Mouse (Mus musculus) layer of hippocampus, postnatal 25 days (tissue): ENCODE measurements around the gene Batf2. TPM values are rescaled to one million over a fixed set of nuclear protein-coding genes. Genes with fewer than 3 reads are reported as not detected.

Experiments
- DNase-seq, 2 experiments: peaks; one replicate each; pipeline ENCODE4 v3.0.0; 2022; ENCODE audit warnings: mixed read lengths in 2 of 2, low spot score in 1 of 2; ENCODE audit errors: extremely low spot score in 1 of 2
- total RNA-seq, 2 experiments: library from RNA; stranded (reverse); gene quantifications; 2 replicates each; pipeline ENCODE4 v1.2.3; 2021

Batf2 gene
- under 1 TPM; 0.45 to 0.69 TPM for total RNA-seq

DNA sequence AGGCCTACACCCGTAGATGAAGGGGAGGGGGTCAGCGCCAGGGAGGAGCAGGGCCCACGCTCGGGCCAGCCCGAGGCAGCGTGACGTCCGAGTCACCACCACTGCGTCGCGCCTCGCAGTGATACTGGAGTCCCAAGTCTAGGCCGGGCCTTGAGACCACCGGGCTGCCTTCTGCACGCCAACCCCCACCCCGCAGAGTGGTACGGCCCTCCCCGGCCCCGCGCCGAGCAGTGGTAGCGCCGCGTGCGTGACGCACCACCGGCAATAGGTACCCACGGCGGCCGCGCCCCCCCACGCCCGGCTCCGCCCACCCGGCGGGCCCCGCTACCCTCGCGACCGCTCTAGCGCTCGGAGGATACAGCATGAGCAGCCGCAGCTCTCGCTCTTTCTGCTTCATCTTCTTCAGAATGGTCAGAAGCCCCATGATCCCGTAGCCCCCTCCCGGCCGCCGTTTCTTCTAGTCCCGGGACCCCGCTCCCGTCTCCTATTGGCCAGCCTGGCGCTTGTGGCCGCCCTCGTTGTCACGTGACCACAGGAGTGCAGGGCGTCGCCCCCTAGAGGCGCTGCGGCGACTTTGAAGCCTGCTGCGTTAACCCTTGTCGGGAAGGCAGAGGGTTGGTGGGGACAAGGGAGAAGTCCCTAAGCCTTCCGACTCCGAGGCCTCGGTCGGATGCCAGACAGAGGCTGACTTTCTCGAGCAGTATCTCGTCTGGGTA is at the start of gene Batf2:
Gene Batf2 (plus strand): TSS at position 306 of the 716 bp plus-strand sequence.
- peak; percentile 81 to 90 for DNase-seq

DNA sequence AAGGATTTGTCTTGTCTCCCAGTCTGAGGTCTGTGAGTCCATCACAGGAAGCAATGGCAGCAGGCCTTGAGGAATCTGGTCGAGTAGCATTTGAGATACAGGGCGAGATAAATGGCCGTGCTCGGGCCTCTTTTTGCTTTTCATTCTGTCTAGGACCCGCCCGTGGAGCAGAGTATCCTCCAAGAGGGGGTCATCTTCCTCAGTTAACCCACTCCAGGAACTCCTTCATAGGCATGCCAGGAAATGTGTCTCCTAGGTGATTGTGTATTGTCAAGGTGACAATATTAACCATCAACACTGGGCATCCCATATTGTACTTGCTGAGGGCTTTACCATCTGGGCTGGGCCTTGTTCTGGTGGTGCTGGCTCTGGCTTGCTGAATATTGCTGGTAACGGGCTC is 46.7 kb upstream of the Batf2 start, which contains the start of gene AC131692.1:
Gene AC131692.1 (plus strand): TSS at position 301 of the 400 bp plus-strand sequence.
- DNase-seq, result no peak

DNA sequence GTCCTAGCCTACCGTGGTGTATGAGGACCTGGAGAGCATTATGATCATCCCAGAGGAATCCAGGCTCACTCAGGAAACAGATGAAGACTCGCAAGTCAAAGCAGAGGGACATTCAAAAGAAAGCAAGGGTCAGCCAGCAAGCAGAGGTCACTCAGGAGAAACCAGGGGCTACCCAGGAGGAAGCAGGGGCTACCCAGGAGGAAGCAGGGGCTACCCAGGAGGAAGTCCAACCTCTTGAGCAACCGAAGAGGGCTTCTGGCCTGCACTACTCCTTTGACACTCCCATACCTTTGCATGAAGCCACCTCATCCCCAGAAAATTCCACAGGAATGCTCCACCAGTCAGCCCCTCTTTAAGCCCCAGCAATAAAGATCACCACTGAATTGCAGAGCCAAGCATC is 42.9 kb upstream of the Batf2 start:
- DNase-seq, result no peak

DNA sequence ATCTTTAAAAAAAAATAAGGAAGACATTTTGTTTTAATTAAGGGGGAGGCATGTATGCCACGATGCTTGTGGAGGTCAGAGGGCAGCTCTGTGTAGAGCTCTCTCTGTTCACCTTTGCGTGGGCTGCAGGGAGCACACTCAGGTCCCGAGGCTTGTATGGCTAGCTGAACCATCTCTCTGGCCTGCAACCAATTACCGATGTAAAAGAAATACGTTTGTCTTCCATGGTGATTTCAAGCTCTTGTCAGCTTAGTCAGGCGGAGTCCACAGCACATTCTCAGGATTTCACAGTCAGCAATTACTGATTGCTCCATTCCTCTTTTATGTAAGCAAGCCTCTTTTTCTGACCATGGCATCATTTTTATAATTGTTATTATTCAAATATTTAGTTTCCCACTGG is 39.6 kb upstream of the Batf2 start:
- DNase-seq, result no peak

DNA sequence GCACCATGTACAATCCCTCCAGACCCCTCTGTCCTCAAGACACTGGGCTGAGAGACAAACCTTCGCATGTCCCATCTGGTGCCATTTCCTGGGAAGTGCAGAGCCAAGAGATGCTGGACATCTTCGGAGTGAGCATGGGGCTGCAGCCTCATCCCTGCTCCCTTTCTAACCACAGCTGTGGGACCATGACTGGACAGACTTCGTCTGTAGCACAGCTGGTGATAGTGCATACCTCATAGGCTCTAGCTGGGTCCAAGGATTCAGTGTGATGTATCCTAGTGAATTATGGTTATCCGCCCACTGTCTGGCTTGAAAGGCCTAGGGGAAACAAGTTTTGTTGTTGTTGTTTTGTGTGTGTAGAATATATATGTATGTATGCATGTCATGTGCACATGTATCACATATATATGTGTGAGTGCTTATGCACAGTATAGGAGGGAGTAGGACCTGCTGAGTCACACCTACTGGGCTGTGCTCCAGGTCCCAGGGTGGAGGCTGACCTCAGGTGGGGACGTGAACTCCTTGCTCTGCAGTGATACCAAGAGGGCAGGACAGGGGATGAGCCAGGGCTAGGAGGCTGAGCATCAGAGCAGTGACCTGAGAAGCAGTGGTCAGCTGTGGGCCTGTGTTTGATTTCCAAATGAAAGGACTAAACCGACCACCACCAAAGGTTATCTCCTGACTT is 38.5 kb upstream of the Batf2 start:
- DNase-seq, result no peak

DNA sequence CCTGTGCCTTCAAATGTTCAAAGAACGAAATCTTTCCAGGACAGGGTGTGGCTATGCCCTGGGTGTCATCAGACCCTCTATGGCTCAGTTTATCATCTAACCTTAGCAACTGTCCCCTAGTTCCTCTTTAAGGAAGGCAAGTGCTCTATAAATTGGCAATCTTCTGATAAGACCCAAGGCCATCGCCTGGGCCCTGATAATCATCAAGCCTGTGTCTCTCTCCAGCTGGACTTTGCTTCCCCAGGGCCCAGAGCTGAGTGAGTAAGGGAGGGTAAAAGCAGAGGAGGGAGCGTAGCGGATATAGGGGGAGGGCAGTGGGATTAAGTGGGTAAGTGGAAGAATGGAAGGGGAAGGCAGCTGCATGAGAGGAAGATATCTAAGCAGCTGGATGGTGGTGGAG is 36.3 kb upstream of the Batf2 start:
- DNase-seq, result no peak

DNA sequence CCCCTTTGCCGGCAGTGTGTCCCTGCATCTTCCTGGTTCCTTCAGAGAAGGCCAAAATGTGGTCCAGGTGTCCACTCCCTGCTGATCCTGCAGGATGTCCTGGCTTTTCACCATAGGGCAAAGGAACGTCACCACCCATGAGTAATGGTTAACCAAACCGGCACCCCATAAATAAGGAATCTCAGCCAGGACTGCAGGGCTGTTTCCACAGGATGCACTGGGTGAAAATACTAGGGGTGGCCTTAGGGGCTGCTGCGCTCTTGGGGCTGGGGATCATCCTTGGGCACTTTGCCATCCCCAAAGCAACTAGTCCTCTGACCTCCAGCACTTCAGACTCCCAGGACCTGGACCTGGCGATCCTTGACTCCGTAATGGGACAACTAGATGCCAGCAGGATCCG is 35.2 kb upstream of the Batf2 start, which contains the start of gene Naaladl1:
Gene Naaladl1 (plus strand): TSS at position 197 of the 400 bp plus-strand sequence.
- DNase-seq, result no peak

DNA sequence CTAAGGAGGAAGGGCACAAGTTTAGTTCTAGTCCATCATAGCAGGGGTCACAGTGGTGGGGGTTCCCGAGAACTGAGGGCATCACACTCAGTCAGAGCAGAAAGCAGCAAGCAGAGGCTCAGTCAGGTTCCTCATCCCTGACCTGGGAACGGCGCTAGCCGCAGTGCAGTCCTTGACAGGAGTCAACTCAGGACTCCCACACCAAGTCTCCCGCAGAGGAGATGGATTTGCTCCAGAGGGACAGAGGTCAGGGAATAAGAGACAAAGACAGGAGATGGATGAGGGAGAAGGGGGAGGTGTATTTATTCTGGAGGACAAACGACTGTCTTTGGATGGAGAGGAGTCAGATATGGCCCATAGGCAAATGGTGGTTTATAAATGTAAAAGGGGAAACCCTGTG is 27.7 kb upstream of the Batf2 start:
- no peak for DNase-seq

DNA sequence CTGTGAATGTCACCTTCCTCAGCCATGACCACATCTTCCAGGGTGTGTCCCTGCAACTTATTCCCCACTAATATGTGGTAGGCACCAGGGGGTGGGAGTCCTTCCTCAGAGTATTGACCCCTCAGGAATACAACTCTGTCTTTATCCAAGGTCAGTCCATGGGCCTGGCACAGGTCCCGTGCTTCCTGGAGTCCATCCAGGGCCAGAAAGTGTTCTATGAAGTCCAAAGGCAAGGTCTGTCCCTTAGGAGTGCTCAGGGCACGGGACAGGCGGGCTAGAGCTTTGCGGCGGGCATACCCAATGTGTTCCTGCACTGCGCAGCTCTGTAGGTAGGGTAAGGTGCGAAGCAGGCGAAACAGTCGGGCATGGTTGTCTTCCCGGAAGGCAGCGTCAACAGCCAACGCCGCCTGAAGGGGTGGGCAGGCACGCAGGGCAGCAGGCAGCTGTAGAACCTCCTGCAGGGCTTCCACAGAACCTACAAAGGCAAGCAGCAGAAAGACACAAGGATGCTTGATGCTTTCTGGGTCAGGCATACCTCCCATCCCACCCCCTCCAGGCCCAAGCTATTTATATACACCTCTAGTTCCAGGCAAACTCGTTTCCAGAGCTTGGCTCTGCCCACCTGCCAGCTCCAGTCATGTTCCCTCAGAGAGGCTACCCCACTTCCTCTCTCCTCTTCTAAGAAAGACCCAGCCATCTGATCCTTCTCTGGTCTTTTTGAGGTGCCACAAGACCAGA is 24.5 kb upstream of the Batf2 start:
- DNase-seq, result no peak

DNA sequence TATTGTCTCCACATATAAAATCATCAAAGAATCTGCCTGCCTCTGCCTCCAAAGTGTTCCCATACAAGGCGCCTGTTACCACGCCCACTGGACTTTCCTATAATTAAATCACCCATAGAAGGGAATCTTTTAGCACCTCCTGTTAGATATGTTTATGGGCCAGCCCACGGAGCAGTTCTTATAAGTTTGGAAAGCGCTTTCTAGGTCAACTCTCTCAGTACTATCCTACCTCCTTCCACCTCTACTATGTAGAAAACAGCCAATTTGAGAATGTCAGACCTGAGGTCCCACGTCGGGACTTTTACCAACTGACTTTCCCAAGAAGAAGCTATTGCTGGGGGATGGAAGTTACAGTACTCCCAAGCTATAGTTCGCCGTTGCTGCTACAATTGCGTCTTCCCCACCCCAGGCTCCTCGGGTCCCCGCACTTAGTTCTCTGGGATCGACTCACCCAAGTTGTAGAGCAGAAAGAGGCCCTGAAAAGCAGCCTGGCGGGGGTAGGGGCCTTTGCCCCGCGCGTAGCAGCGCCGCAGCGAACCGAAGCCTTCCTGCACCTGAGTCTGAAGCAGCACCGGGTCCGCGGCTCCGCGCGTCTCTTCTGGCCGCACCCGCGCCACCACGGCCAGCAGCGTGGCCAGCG is 23.3 kb upstream of the Batf2 start:
- peak in 1 of 2 experiments; percentile 59 for DNase-seq

DNA sequence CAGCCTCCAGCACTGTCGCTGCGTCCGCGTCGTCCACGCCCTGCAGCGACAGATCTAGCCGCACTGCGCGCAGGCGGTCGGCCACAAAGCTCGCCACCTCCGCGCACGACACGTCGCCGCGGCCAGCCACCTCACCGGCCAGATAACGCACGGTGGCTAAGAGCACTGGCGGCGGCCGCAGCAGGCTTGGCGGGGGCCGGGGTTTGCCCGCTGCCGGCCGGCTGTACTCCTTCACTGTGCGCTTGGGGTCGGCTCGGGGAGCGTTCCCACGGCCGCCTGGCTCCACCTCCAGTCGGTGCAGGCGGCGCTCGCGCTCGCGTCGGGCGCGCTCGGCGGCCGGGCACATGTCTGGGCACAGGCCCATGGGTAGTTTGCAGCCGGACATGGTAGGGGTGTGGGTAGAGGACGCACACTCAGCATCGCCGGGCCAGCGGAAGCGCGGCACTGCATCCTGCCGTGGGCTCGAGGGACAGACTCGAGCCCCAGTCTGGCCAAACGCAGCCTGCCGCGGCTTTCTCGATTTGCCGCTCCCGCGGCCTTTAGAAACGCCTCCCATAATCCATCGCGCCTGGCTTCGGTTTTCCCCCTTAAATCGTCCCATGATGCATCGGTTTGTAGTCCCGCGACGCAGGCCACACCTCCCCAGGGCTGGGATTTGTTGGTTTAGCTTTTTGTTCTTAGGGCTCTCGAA is 22.7 kb upstream of the Batf2 start, which contains the start of gene Sac3d1:
Gene Sac3d1 (minus strand): TSS at position 665 of the 691 bp plus-strand sequence.
- DNase-seq, result peak; percentile 79 to 82

DNA sequence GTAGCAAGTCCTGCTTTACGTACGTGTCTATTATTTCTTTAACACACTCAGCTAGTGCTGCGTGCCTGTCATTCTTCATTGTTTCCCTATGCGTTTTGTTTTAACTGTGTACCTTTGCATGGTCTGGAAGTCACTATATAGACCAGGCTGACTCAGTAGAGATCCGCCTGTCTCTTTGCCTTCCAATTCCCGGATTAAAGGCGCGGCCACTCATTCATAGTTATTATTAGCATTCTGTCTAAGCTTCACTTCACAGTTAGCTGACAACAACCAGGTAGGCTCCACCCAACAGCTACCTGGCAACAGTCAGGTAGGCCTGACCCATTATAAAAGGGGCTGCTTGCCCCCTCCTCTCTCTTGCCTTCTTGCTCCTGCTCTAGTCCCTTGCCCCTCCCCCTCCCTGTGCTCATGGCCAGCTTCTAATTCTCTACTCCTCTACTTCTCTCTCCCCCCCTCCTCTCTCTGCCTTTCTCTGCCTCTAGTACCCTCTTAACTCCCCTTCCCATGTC is 22.1 kb upstream of the Batf2 start:
- no peak for DNase-seq

DNA sequence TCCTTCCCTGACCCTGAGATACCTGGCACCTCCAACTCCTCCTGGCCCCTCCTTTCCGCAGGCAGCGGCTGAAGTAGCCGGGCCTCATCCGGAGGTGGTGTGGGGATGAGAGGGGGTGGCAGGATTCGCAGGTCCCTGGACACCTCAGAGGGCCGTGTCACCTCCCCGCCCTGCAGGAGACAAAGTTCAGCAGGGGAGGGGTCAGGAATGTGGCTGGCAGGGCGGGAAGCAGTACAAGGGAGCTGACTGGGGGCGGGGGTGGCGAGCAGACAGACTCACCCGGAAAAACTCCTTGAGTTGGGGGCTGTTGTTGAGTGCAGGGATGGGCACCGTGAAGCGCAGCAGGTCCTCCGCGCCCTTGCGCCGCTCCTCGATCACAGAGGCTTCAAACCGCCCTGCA is 19.0 kb upstream of the Batf2 start:
- DNase-seq, result no peak

DNA sequence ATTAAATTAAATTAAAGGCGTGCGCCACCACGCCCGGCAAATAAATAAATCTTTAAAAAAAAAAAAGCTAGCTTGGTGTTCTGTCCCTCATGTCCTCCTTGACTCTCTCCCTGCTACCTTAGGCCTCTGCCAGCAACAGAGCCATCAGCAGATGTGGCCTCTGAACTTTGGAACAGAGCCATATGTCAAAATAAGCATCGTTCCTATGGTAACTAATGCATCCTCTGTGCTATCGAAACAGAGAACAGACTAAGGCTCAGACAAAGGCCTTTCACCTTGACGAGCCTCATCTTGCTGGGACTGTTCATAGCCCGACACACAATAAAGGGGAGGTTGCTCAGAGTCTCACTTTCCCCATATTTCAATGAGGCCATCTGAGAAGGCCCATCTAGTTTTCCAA is 17.5 kb upstream of the Batf2 start:
- DNase-seq, result no peak

DNA sequence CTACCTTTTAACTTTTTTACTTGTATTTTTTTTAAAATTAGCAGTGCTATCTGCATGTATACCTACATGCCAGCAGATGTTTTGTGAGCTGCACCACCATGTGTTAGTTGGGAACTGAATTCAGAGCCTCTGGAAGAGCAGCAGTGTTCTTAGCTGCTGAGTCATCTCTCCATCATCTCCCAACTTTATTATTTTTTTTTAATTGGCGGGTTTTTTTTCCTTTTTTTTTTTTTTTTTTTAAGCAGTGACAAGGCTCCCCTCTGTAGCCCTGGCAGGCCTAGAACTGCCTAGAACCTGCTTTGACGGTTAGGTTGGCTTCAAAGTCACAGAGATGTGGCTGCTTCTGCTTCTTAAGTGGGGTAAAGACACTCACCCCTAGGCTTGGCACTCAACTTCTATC is 15.9 kb upstream of the Batf2 start:
- no peak for DNase-seq

DNA sequence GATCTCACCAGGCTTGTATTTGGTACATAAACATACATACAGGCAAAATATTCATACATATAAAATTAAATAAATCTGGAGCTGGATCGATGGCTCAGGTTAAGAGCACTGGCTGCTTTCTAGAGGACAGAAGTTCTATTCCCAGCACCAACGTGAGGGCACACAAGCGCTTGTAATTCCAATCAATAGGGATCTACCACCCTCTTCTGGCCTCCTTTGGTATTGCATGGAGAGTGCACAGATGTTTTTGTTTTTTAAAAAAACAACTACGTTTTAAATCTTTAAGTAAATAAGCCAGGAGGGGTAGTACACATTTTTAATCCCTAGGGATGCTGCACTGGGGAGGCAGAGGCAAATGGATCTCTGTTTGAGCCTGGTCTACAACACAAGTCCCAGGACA is 14.5 kb upstream of the Batf2 start:
- peak in 1 of 2 experiments; percentile 61 for DNase-seq

DNA sequence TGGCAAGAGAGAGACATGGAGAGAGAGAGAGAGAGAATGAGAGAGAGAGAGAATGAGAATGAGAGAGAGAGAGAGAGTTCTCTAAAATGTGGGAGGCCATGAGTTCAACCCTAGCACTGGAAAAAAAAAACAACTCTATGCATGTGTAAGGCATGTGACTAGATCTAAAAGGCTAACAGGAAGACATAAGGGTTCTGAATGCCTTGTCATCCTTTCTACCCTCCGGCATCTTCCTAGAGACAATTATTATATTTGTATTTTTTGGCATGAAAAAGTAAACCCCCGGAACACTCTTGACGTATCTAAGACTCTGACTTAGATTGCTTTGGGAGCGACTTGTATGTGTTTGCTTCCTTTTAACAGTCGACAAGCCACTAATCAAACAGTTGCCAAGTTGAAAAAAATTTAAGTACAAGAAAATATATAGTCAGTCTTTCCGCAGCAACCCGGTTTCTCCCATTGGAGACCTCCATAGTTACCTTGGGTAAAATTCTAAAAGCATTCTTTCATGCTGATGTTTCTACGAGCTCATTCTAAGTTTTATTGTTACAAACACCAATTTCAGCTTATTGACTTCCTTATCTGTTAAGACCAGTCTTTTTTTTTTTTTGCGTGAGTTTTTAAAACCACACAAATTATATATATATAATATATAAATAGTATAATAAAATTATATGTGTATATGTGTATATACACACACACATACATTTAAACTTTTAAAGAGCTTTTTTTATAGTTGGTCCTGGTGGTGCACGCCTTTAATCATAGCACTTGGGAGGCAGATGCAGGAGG is 13.8 kb upstream of the Batf2 start:
- no peak for DNase-seq

DNA sequence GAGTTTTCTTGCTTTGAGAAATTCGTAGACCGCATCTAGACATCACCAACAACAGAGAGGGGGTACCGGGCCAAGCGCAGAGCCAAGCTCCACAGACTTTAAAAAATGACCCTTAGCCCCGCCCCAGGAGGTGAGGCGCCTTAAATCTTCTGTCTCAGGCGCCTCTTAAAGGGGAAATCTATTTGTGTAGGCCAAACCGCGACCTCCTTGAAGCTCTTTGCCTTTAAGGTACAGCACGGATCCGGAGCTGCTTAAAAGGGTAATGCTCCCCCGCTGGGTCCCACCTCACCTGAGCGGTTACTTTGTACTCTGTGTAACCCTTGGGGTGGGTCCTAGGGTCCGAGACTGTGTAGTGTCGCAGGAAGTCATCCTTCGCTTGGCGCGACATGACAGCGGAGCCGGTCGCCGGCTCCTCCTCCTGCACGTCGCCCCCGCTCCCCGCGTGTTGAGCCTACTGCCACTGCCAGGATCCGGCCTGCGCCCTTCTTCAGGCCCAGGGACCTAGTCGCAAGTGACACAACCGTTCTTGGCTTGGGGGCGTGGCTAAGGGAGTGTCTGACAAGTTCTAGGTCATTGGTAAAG is 12.9 kb upstream of the Batf2 start, which contains the start of gene Snx15:
Gene Snx15 (minus strand): TSS at position 545 of the 582 bp plus-strand sequence.
- peak; percentile 78 to 93 for DNase-seq
